In genomic region chr1:41035085-41035880, GRCm38 (mm10) we compare ENCODE assay signal across 17 mouse cellular contexts.
DNase-seq lines count a peak whose midpoint lies in the region; ATAC-seq and TF ChIP-seq lines count a peak whose summit lies in the region.
"Had no signal": no experiment of that assay in that cellular context is flagged by ENCODE, and none has a peak within 500 bp of the region (broad histone marks: within the 10 kb centered on the region; RNA-seq: fewer than 3 reads in every experiment).

No protein-coding gene starts in this region.

- peak overlapping the region; percentile 27 for H3K4me2 ChIP-seq in embryonic facial prominence, embryonic 12.5 days (replicated peaks)
- H3K4me2 ChIP-seq: hindbrain, embryonic 15.5 days; neural tube, embryonic 13.5 days had no signal

- H3K4me3 ChIP-seq in layer of hippocampus, adult 2 months: peak overlapping the region; percentile 33
- no peak overlapping the region for H3K4me3 ChIP-seq in embryonic facial prominence, embryonic 12.5 days
- H3K4me3 ChIP-seq: hindbrain, embryonic 15.5 days; neural tube, embryonic 13.5 days had no signal

- peaks cover 15% of the 10 kb centered on the region; the same call in 1 of the 2 replicates for H3K4me1 ChIP-seq in embryonic facial prominence, embryonic 12.5 days
- H3K4me1 ChIP-seq: hindbrain, embryonic 15.5 days; neural tube, embryonic 13.5 days had no signal

- no peaks in the 10 kb centered on the region for H3K36me3 ChIP-seq in embryonic facial prominence, embryonic 12.5 days
- H3K36me3 ChIP-seq: G1E; hindbrain, embryonic 15.5 days; neural tube, embryonic 13.5 days had no signal

- no peak overlapping the region for H3K9ac ChIP-seq in embryonic facial prominence, embryonic 12.5 days
- H3K9ac ChIP-seq: hindbrain, embryonic 15.5 days; liver, postnatal 0 days; neural tube, embryonic 13.5 days had no signal

- no peak for DNase-seq in layer of hippocampus, adult 2 months (ENCODE audit: low spot score in 2 of 2)
- DNase-seq in layer of hippocampus, postnatal 10 days (ENCODE audit: low spot score in 2 of 2): no peak
- DNase-seq in forelimb bud, embryonic 11.5 days (ENCODE audit: low read depth, low spot score): peak; percentile 26
- DNase-seq in mesoderm, embryonic 11.5 days (ENCODE audit: low read depth, low spot score): peak; percentile 9
- DNase-seq in right cerebral cortex, adult 2 months (ENCODE audit: low spot score in 2 of 2): no peak
- DNase-seq in adipocyte (ENCODE audit: low spot score): no peak
- DNase-seq: cerebellum, adult 2 months; gastrocnemius, postnatal 10 days; liver; liver, postnatal 0 days; right cerebral cortex, postnatal 14 days had no signal

- 36% methylated on average over 22 of the region's 22 CpGs for WGBS in embryonic facial prominence, embryonic 12.5 days

- ATAC-seq in embryonic facial prominence, embryonic 12.5 days (ENCODE audit: insufficient number of reproducible peaks, insufficient read depth, low FRiP score, low TSS enrichment): no peak
- ATAC-seq: CD4-positive, CD25-positive, alpha-beta regulatory T cell, adult 4 months; intestine, postnatal 0 days; liver, postnatal 0 days had no signal

- no peaks in the 10 kb centered on the region for H3K27me3 ChIP-seq in embryonic facial prominence, embryonic 12.5 days
- H3K27me3 ChIP-seq: hindbrain, embryonic 15.5 days; neural tube, embryonic 13.5 days had no signal

- peak overlapping the region; percentile 59 for H3K27ac ChIP-seq in layer of hippocampus, adult 2 months
- H3K27ac ChIP-seq in embryonic facial prominence, embryonic 12.5 days: peak overlapping the region; percentile 46; the same call in 1 of the 2 replicates
- H3K27ac ChIP-seq: hindbrain, embryonic 15.5 days; neural tube, embryonic 13.5 days had no signal

- TF ChIP-seq CTCF in layer of hippocampus, adult 2 months (conservative IDR thresholded peaks at IDR 0.05): no peak

- no peaks in the 10 kb centered on the region for H3K9me3 ChIP-seq in embryonic facial prominence, embryonic 12.5 days
- H3K9me3 ChIP-seq: hindbrain, embryonic 15.5 days; neural tube, embryonic 13.5 days had no signal

Comparison
In these comparisons a context has a peak if more than half of its experiments do, and no peak if none do; other contexts are left out.
1. DNase-seq: peak in forelimb bud, embryonic 11.5 days (single experiment) and mesoderm, embryonic 11.5 days (single experiment); none in layer of hippocampus, adult 2 months (0 of 2), layer of hippocampus, postnatal 10 days (0 of 2), right cerebral cortex, adult 2 months (0 of 2) and adipocyte (single experiment).